Comparison of ENCODE assay signal across 10 mouse cellular contexts in the genomic region with DNA sequence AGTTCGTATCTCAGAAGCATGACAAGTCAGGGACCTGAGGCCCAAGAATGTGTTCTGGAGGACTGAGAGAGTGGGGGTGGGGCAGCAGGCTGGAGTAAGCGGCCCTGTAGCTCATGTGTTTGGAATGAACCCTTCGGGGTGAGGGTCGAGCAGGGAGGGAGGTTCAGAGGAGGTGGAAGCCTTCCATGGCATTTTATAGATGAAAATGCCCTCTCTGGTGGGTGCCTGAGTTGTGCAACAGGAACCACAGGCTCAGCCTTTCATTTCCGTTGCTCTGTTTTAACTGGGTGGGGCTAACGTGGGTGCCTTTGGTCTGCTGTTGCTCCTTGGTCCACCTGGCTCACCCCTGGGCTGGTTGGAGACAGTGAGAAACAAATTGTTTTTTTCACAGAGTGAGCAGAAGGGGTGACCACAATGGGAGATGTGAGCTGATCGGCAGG. TPM values are rescaled to one million over a fixed set of nuclear protein-coding genes. Genes with fewer than 3 reads are reported as not detected.
A peak's percentile ranks its signal among the peaks of the same experiment; 100 is the strongest.
DNase-seq lines count a peak whose midpoint lies in the region; ATAC-seq lines count a peak whose summit lies in the region.
"Had no signal": no experiment of that assay in that cellular context is flagged by ENCODE, and none has a peak within 500 bp of the region (broad histone marks: within the 10 kb centered on the region; RNA-seq: fewer than 3 reads in every experiment).

No protein-coding gene starts in this region.

- peaks cover 77% of the 10 kb centered on the region for H3K4me1 ChIP-seq in kidney, embryonic 15.5 days
- peaks cover 34% of the 10 kb centered on the region for H3K4me1 ChIP-seq in stomach, embryonic 15.5 days
- H3K4me1 ChIP-seq in hindbrain, embryonic 10.5 days (replicated peaks) = peaks cover 35% of the 10 kb centered on the region
- peaks cover 26% of the 10 kb centered on the region for H3K4me1 ChIP-seq in midbrain, embryonic 10.5 days

- no peak for ATAC-seq in kidney, embryonic 15.5 days (replicated peaks; ENCODE audit: low FRiP score)
- ATAC-seq in stomach, embryonic 15.5 days (ENCODE audit: insufficient read depth, low FRiP score, low read depth) = no peak

- H3K4me3 ChIP-seq in kidney, embryonic 15.5 days (replicated peaks) = no peak overlapping the region
- H3K4me3 ChIP-seq in stomach, embryonic 15.5 days (replicated peaks) = no peak overlapping the region
- H3K4me3 ChIP-seq in hindbrain, embryonic 10.5 days = no peak overlapping the region
- H3K4me3 ChIP-seq in midbrain, embryonic 10.5 days = no peak overlapping the region
- H3K4me3 ChIP-seq: myocyte had no signal

- no peak overlapping the region for H3K4me2 ChIP-seq in kidney, embryonic 15.5 days
- H3K4me2 ChIP-seq in stomach, embryonic 15.5 days = peak overlapping the region; percentile 19

- WGBS in kidney, embryonic 15.5 days = 19% methylated on average over 7 of the region's 7 CpGs
- 27% methylated on average over 7 of the region's 7 CpGs for WGBS in stomach, embryonic 15.5 days
- WGBS in hindbrain, embryonic 10.5 days = 65% methylated on average over 7 of the region's 7 CpGs
- WGBS in midbrain, embryonic 10.5 days = 69% methylated on average over 7 of the region's 7 CpGs

- DNase-seq in kidney, postnatal 25 days = no peak
- peak; percentile 49 for DNase-seq in adrenal gland, postnatal 10 days
- DNase-seq in induced T-regulatory cell, adult 2 months (ENCODE audit: low read depth) = peak; percentile 87
- DNase-seq in hindbrain, embryonic 10.5 days (ENCODE audit: low spot score) = no peak
- DNase-seq in midbrain, embryonic 10.5 days (ENCODE audit: low spot score) = no peak
- no peak for DNase-seq in left cerebral cortex, adult 11 months (ENCODE audit: low spot score)
- DNase-seq: cerebellum, postnatal 25 days had no signal

- H3K27ac ChIP-seq in kidney, embryonic 15.5 days = peak overlapping the region; percentile 69; the same call in 1 of the 2 replicates
- H3K27ac ChIP-seq in stomach, embryonic 15.5 days = no peak overlapping the region
- no peak overlapping the region for H3K27ac ChIP-seq in hindbrain, embryonic 10.5 days
- no peak overlapping the region for H3K27ac ChIP-seq in midbrain, embryonic 10.5 days (replicated peaks)

- no peak overlapping the region for H3K9ac ChIP-seq in kidney, embryonic 15.5 days
- no peak overlapping the region for H3K9ac ChIP-seq in stomach, embryonic 15.5 days

- peaks cover 4% of the 10 kb centered on the region for H3K36me3 ChIP-seq in kidney, embryonic 15.5 days
- no peaks in the 10 kb centered on the region for H3K36me3 ChIP-seq in stomach, embryonic 15.5 days
- no peaks in the 10 kb centered on the region for H3K36me3 ChIP-seq in hindbrain, embryonic 10.5 days
- H3K36me3 ChIP-seq in midbrain, embryonic 10.5 days = no peaks in the 10 kb centered on the region

- no peaks in the 10 kb centered on the region for H3K9me3 ChIP-seq in kidney, embryonic 15.5 days (replicated peaks)
- H3K9me3 ChIP-seq in stomach, embryonic 15.5 days = no peaks in the 10 kb centered on the region
- no peaks in the 10 kb centered on the region for H3K9me3 ChIP-seq in hindbrain, embryonic 10.5 days
- H3K9me3 ChIP-seq in midbrain, embryonic 10.5 days (replicated peaks) = no peaks in the 10 kb centered on the region

- no peaks in the 10 kb centered on the region for H3K27me3 ChIP-seq in kidney, embryonic 15.5 days
- H3K27me3 ChIP-seq in stomach, embryonic 15.5 days (replicated peaks) = no peaks in the 10 kb centered on the region
- peaks cover 24% of the 10 kb centered on the region for H3K27me3 ChIP-seq in hindbrain, embryonic 10.5 days (ENCODE audit: insufficient read depth, poor library complexity, severe bottlenecking)
- peaks cover 37% of the 10 kb centered on the region for H3K27me3 ChIP-seq in midbrain, embryonic 10.5 days (ENCODE audit: low read depth, poor library complexity, severe bottlenecking)

RNA-seq across cellular contexts. Expression of gene Rcsd1, which starts 9.2 kb away (rescaled TPM):
- 56.2 and 57.8 TPM in 2 replicates for polyA plus RNA-seq in kidney, embryonic 15.5 days (2015; fragmentation: Nextera tagmentation; extraction: Ambion mirVana)
- 10 to 100 TPM; 27.8 to 32.6 TPM for total RNA-seq in adrenal gland, postnatal 10 days (2021)
- 42.4 and 43.1 TPM in 2 replicates for polyA plus RNA-seq in stomach, embryonic 15.5 days (2015; fragmentation: Nextera tagmentation; extraction: Ambion mirVana)
- 11.2 and 11.4 TPM in 2 replicates for polyA plus RNA-seq in hindbrain, embryonic 10.5 days (2016; fragmentation: Nextera tagmentation; extraction: Ambion mirVana)
- polyA plus RNA-seq in midbrain, embryonic 10.5 days (2016; fragmentation: Nextera tagmentation; extraction: Ambion mirVana) = 8.6 and 8.7 TPM in 2 replicates

Comparison
In these comparisons a context has a peak if more than half of its experiments do, and no peak if none do; other contexts are left out.
1. DNase-seq: peak in adrenal gland, postnatal 10 days (single experiment) and induced T-regulatory cell, adult 2 months (single experiment); none in kidney, postnatal 25 days (0 of 2), hindbrain, embryonic 10.5 days (single experiment), midbrain, embryonic 10.5 days (single experiment) and left cerebral cortex, adult 11 months (single experiment).